Mouse (Mus musculus) erythroblast, embryonic 14.5 days (primary cell): ENCODE measurements around the gene Pla2g6.

ENCODE experiments used
- GATA1 ChIP-seq: IDR thresholded peaks from 2 replicates; pipeline ENCODE4 v1.6.1; 2012; ENCODE audit warnings: low read length, inconsistent platforms, mixed read lengths
- TAL1 ChIP-seq: IDR thresholded peaks from 3 replicates; pipeline ENCODE4 v1.6.1; 2012; ENCODE audit warnings: low read length, inconsistent platforms, mixed read lengths

GRCm38 (mm10) chr15:79262375-79262774 lies 65.8 kb downstream of the Pla2g6 start:
- TF ChIP-seq GATA1 (no peak), TAL1 (no peak)
